Mouse (Mus musculus) kidney, adult 8-10 months (tissue): ENCODE data around the gene Rrnad1.

ENCODE experiments used
- DNase-seq, 2 experiments: peaks; one replicate each; pipeline ENCODE4 v3.0.0; 2022

Gene Rrnad1

DNA sequence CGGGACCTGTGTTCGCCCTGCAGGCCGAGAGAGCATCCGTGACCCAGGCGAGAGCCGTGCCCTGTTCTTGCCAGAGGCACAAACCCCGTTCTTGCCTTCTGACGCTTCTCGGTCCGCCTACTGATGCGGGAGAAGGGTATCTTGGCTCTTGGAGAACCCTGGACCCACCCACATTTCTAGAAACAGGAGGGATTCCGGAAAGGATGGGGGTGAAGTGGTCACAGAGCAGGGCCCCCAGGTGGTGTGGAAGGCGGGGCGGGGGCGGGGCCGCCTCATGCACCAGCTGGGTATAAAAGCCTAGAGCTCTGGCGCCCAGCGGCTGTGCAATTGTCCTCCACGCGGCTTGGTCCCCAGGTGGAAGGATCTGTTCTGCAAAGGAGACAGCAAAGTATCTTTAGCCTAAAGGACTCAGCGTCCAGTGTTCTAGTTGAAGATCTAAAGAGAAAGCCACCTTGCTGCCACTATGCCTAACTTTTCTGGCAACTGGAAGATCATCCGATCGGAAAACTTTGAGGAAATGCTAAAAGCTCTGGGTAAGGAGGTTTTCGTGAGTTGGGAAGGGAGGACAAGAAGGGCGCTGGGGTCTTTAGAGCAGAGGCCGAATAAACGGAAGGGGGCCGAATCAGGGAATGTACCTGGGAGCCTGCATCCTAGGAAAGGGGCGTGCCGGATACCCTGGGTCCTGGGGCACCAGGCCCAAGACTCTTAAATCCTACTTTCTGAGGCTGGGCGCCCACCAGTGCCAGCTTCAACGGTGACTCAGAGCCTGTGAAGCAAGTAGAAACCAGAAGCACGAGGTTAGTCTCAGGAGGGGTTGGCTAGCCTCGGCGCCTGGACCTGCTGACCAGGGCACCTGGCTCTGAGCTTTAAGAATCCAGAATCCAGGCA, 18.1 kb upstream of the Rrnad1 start, which contains the start of gene Crabp2:
TSS of gene Crabp2 (plus strand) at position 289 of the 888 bp plus-strand sequence.
- no peak for DNase-seq

GRCm38 (mm10) chr3:87947811-87948199, 17.3 kb upstream of the Rrnad1 start:
- no peak for DNase-seq

DNA sequence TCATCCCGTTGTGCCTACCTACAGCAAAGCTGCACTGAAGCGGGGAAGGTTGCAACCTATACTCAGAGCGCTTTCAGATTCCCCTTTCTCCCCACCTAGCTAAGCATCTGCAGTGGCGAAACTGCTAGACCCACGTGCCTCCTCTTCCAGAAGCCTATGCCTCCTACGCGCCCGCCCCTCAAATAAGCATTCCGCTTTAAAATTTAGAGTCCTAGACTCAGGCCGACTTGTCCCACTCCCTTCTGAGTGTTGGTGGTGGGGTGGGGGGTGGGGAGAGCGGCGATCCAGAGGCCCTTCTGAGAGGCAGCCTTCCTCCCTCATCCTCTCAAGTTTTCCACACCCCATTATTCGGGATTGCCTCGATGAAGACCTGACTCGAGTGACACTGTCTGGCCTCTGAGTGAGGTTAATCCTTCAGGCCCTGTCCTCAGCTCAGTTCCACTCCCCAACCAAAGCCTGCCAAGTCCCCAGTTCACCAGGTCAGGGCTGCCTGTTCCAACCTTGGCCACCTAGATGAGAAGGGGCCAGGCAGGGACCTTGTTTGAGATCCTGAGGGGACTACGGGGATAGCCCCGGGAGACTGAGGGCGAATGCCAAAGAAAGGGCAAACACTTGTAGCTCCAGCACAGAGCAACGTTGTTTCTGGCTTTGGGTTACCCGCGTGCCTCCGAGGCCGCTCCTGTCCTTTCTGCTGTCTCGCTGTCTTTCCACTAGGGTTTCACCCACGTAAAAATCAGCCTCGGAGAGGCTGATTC, 16.7 kb upstream of the Rrnad1 start:
- DNase-seq = no peak

DNA sequence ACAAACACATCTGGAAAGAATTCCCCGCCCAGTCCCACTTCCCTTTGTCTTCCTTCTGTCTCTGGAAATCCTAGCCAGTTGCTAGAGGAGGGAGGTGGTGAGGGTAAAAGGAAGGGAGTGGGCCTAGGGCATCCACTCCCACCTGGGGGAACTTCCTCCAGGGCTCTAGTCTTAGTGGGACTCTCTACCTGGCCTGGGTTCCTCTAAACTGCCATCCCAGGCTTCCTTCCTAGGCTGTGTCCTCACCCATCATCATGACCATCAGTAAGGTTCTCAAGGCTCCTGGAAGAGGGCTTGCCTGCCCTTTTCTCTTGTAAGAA, 16.0 kb upstream of the Rrnad1 start:
- DNase-seq = no peak

DNA sequence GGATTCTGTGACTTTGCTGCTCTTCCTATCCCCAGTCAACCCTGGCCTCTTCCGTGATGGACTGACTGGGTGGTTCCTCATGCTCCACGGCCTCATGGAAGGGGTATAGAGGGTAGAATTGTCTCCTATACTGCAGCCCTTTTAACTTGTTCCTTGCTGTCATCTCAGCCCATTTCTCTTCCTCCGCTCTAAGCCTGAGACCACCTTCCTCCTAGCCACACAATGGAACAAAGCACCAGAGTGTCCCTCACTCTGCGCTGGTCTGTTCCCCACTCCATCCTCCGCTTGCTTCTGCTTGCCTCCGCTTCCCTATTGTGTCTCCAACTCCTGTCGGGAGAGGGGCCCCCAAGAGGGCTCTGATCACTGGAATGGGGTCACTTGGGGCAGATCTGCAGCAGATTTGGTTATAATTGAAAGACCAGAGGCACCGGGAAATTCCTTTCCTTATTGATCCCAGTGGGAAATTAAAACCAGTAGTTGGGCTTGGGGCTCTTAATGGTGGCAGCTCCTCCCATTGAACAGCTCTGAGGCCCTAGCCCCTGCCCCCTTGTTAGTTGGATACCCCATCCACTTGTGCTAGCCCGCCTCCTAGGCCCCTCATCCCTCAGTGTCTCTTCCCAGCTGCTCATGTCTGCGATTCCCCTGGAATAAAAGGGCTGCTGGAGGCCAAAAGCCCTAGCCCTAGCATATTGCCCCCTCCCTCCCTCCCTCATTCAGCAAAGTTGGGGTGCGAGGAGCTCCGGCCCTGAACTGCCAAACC, 15.4 kb upstream of the Rrnad1 start:
- no peak for DNase-seq

GRCm38 (mm10) chr3:87944838-87945600, 14.5 kb upstream of the Rrnad1 start:
- DNase-seq = no peak

DNA sequence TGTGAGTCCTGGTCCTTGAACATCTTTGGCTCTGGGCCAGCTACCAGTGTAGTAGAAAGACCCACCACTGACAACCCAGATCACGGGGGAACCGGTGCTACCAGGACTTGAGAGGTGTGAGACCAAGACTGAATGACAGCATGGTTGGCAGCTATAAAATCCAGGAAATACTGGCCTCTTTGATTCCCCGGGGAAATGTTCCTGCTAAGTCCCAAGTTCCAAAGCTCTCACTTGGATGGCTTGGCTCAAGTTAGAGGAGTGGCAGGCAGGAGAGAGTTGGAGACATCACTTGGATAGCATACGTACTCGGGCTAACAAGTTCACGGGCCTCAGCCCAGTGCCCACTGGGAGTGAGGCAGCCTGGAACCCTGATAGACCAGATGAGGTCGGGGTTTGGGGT, 13.1 kb upstream of the Rrnad1 start:
- DNase-seq = no peak

- DNase-seq = no peak
Observed at GRCm38 (mm10) chr3:87942471-87942870, 12.0 kb upstream of the Rrnad1 start.

GRCm38 (mm10) chr3:87940611-87941010, 10.1 kb upstream of the Rrnad1 start:
- no peak for DNase-seq

GRCm38 (mm10) chr3:87935776-87936175, 5.3 kb upstream of the Rrnad1 start:
- DNase-seq = peak; percentile 55 to 75

DNA sequence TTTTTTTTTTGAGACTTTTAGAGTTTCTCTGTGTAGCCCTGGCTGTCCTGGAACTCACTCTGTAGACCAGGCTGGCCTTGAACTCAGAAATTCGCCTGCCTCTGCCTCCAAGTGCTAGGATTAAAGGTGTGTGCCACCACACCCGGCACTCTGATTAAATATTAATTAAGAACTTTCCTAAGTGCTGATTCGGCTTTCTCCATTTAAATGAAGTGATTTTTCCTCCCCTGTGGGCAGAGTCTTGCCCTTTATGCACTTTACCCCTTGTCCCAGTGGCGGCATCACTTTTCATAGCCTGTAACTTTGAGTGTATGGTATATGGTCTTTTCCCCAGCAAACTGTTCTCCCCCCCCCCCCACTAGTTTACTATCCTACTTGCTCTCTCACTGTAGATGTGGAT, 4.7 kb upstream of the Rrnad1 start:
- DNase-seq = peak; percentile 39 to 62

GRCm38 (mm10) chr3:87934501-87934900, 4.0 kb upstream of the Rrnad1 start:
- no peak for DNase-seq

DNA sequence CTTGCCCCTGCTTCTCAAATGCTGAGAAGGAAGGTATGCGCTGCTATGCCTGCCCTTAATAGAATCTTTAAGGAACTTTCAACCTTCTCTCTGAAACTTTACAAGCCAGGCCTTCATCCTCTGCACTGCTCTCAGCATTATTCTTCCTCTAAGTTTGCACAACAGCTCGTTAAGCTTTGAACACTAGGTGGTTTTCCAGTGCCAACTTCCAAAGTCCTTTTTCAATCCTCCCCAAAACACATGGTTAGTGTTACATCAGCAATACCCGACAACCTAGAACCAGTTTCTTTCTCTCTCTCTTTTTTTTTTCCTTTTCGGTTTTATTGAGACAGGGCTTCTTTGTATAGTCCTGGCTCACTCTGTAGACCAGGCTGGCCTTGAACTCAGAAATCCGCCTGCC, 3.5 kb upstream of the Rrnad1 start:
- peak in 1 of 2 experiments; percentile 63 for DNase-seq

DNA sequence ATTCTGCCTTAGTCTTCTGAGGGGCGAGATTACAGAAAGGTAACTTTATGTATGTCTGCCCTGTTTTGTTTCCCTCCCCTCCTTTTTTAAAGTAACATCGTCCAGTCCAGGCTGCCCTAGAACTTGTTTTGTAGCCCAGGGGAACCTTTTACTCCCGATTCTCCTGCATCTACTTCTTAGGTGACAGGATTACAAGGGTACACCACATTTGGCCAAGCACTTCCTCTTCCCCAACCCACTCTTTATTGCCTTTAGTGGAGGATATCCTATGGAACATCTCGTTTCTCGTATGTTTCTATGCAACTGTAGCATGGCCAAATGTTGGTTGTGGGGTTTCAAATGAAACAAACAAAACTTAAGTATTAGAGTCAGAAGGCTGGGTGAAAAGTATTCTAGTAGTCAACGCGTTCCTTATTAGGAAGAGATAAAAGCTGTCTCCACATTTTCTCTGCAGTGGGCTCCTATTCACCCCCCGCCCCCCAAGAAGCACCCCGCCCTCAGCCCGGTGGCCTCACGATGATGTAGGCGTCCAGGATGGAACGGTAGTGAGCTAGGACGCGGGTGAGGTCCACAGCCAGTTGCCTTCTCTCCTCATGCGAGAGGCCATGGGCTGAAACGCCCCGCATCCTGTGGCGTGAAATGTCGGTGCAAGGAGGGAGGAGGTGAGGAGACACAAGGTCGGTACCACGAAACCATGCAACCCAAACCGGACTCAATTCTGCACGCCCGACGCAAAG, 1.0 kb downstream of the Rrnad1 start:
- no peak for DNase-seq

GRCm38 (mm10) chr3:87927452-87927851, 3.1 kb downstream of the Rrnad1 start:
- DNase-seq = no peak

- no peak for DNase-seq
Observed at GRCm38 (mm10) chr3:87924996-87925395, 5.5 kb downstream of the Rrnad1 start.

DNA sequence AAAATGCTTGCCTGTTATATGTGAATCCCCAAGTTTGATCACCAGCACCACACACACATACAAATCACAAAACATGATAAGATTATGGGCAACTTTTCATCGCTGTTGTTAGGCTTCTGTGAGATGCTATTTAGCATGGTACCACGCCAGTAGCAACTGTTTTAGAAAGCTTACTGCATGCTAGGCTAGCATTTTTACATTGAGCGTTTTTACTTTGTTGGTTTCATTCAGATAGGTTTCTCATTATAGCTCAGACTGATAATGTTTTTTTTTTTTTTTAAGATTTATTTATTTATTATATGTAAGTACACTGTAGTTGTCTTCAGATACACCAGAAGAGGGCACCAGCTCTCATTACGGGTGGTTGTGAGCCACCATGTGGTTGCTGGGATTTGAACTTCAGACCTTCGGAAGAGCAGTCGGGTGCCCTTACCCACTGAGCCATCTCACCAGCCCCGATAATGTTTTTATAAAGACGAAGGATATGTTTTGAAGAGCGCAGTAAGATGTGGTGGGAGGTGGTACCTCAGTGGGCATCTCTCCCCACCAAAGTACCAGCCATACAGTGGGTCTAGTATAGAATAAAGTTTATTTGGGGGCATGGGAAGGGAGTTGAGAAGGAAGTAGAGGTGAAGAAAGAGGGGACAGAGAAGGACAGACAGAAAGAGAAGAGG, 10.1 kb downstream of the Rrnad1 start:
- no peak for DNase-seq

DNA sequence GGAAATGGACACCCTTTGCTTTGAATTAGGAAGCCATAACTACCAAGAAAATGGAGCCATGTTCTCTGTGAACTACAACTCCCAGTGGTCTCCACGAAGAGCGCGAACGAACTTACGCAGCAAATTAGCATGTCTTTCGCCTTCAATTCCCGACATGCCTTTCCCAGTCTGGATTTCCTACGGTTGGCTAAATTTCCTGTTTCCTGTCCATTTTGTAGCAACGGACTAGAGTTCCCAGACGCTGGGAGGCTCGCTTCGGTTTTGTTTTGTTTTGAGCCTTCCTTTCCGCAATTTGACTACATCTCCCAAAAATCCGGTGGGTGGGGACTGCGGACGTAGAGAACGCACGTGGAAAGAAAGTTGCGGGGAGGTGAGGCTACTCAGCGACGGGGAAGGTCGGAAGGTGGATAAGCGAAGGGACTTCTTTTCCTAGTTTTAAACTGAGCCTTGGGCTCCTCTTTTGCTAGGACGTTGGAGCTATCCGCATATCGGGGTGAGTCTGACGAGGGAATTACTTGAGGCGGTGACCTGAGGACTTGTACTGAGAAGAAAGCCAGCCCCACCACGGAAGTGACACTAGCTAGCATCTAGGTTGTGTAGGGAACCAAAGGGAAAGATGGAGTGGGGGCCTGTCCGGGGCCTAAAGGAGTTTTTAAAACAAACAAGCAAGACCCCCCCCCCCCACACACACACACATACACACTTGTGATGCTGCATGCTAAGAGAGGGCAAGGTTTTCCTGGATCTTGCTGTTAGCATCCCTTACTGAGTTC, 11.0 kb downstream of the Rrnad1 start, which contains the start of gene Mrpl24:
TSS of gene Mrpl24 (plus strand) at position 171 of the 773 bp plus-strand sequence.
- DNase-seq = peak; percentile 88 to 93

DNA sequence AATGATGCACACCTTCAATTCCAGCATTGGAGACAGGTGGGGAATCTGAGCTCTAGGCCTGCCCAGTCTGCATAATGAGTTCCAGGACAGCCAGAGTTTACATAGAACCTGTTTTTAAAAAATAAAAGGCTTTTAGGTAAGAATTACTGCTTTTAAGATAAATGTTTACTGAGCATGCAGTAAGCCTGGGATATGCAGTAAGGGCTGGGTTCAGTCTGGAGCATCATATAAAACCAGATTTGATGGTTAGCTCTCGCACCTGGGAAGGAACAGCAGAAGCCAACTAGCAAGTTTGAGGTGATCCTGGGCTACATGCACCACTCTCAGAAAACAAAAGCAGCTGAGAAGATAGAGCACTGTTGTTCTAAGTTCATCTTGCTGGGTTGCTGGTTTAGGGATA, 12.0 kb downstream of the Rrnad1 start:
- no peak for DNase-seq

- DNase-seq = no peak
Observed at GRCm38 (mm10) chr3:87916990-87917389, 13.5 kb downstream of the Rrnad1 start.
